Mouse (Mus musculus) MEL (cell line): ENCODE measurements around the gene Pik3r4. TPM values are rescaled to one million over a fixed set of nuclear protein-coding genes. Genes with fewer than 3 reads are reported as not detected.

Experiments used
- DNase-seq: peaks from one replicate; pipeline ENCODE4 v3.0.0; 2011; ENCODE audit warnings: low read depth, low spot score
- H3K27ac ChIP-seq: 2 replicates; pipeline ENCODE4 v1.5.1; 2012; ENCODE audit warnings: low read depth, mild to moderate bottlenecking, control low read depth, low read length, moderate library complexity; ENCODE audit not compliant: control insufficient read depth
- H3K27me3 ChIP-seq, 2 experiments: fragments of 150-350 bp in 1 of 2; sonication (generic) in 1 of 2; 2 replicates each; pipeline ENCODE4 v1.6.1; 2012; ENCODE audit warnings: low read length in 2 of 2, mild to moderate bottlenecking in 2 of 2, improper control_type of control experiment in 1 of 2, moderate library complexity in 1 of 2; ENCODE audit not compliant: insufficient read depth in 2 of 2, control insufficient read depth in 1 of 2
- H3K36me3 ChIP-seq, 2 experiments: 2 replicates each; pipeline ENCODE4 v1.6.1; 2012 to 2014; ENCODE audit warnings: low read length in 2 of 2, improper control_type of control experiment in 1 of 2, inconsistent platforms in 1 of 2, mild to moderate bottlenecking in 1 of 2; ENCODE audit not compliant: insufficient read depth in 2 of 2, control insufficient read depth in 1 of 2
- H3K4me1 ChIP-seq, 2 experiments: fragments of 150-350 bp in 1 of 2; sonication (generic) in 1 of 2; 2 replicates each; pipeline ENCODE4 v1.6.1; 2012; ENCODE audit warnings: low read length in 2 of 2, improper control_type of control experiment in 1 of 2, mild to moderate bottlenecking in 1 of 2; ENCODE audit not compliant: insufficient read depth in 2 of 2, control insufficient read depth in 1 of 2
- H3K4me3 ChIP-seq, 2 experiments: fragments of 150-350 bp in 1 of 2; sonication (generic) in 1 of 2; 2 replicates each; pipeline ENCODE4 v1.5.1; 2012; ENCODE audit warnings: low read depth in 2 of 2, low read length in 2 of 2, mild to moderate bottlenecking in 2 of 2, moderate library complexity in 2 of 2, control low read depth in 1 of 2, improper control_type of control experiment in 1 of 2; ENCODE audit not compliant: control insufficient read depth in 1 of 2, insufficient read depth in 1 of 2
- H3K79me2 ChIP-seq: 2 replicates; pipeline ENCODE4 v1.6.1; 2012; ENCODE audit warnings: mild to moderate bottlenecking, low read length, moderate library complexity; ENCODE audit not compliant: control insufficient read depth, poor library complexity, insufficient read depth
- H3K9ac ChIP-seq: 2 replicates; pipeline ENCODE4 v1.6.1; 2012; ENCODE audit warnings: low read depth, mild to moderate bottlenecking, control low read depth, low read length, moderate library complexity; ENCODE audit not compliant: control insufficient read depth, poor library complexity, severe bottlenecking
- H3K9me3 ChIP-seq: fragments of 150-350 bp; sonication (generic); replicated peaks from 2 replicates; pipeline ENCODE4 v1.6.1; 2012; ENCODE audit warnings: mild to moderate bottlenecking, low read length, improper control_type of control experiment, moderate library complexity; ENCODE audit not compliant: insufficient read depth
- BHLHE40 ChIP-seq: IDR thresholded peaks from 2 replicates; pipeline ENCODE4 v1.6.1; 2012; ENCODE audit warnings: low read depth, mild to moderate bottlenecking, inconsistent platforms, low read length, improper control_type of control experiment, borderline replicate concordance
- CTCF ChIP-seq, 3 experiments: IDR thresholded peaks in 2 of 3; conservative IDR thresholded peaks in 1 of 3; 2 replicates each; pipeline ENCODE4 v1.5.1; 2011 to 2012; ENCODE audit warnings: low read length in 3 of 3, low read depth in 2 of 3, mild to moderate bottlenecking in 2 of 3, improper control_type of control experiment in 1 of 3, inconsistent platforms in 1 of 3, mixed read lengths in 1 of 3, moderate library complexity in 1 of 3; ENCODE audit not compliant: control insufficient read depth in 1 of 3, insufficient read depth in 1 of 3, poor library complexity in 1 of 3, severe bottlenecking in 1 of 3
- E2F4 ChIP-seq: IDR thresholded peaks from 2 replicates; pipeline ENCODE4 v1.6.1; 2011; ENCODE audit warnings: low read depth, low read length, improper control_type of control experiment, borderline replicate concordance
- ELF1 ChIP-seq: IDR thresholded peaks from 2 replicates; pipeline ENCODE4 v1.6.1; 2014; ENCODE audit warnings: low read depth, mild to moderate bottlenecking, inconsistent platforms, low read length, improper control_type of control experiment, moderate library complexity
- ETS1 ChIP-seq: IDR thresholded peaks from 2 replicates; pipeline ENCODE4 v1.6.1; 2012; ENCODE audit warnings: low read depth, mild to moderate bottlenecking, inconsistent platforms, low read length, improper control_type of control experiment, moderate library complexity
- HCFC1 ChIP-seq: IDR thresholded peaks from 2 replicates; pipeline ENCODE4 v1.6.1; 2012; ENCODE audit warnings: low read depth, mild to moderate bottlenecking, inconsistent platforms, low read length, improper control_type of control experiment, moderate library complexity
- MEF2A ChIP-seq: IDR thresholded peaks from 2 replicates; pipeline ENCODE4 v1.6.1; 2014; ENCODE audit warnings: low read depth, mild to moderate bottlenecking, inconsistent platforms, low read length, improper control_type of control experiment; ENCODE audit not compliant: poor library complexity, insufficient replicate concordance, severe bottlenecking; ENCODE audit errors: extremely low read depth
- MYC ChIP-seq: IDR thresholded peaks from 2 replicates; pipeline ENCODE4 v1.6.1; 2011; ENCODE audit warnings: low read depth, mild to moderate bottlenecking, low read length, improper control_type of control experiment, moderate library complexity
- RCOR1 ChIP-seq: IDR thresholded peaks from 2 replicates; pipeline ENCODE4 v1.6.1; 2012; ENCODE audit warnings: low read depth, mild to moderate bottlenecking, inconsistent platforms, low read length, improper control_type of control experiment
- SMC3 ChIP-seq: IDR thresholded peaks from 2 replicates; pipeline ENCODE4 v1.6.1; 2011; ENCODE audit warnings: low read depth, low read length, improper control_type of control experiment
- TAL1 ChIP-seq: IDR thresholded peaks from 2 replicates; pipeline ENCODE4 v1.6.1; 2012; ENCODE audit warnings: mild to moderate bottlenecking, inconsistent platforms, low read length, moderate library complexity, mixed read lengths
- TBP ChIP-seq: IDR thresholded peaks from 2 replicates; pipeline ENCODE4 v1.8.0; 2011; ENCODE audit warnings: low read depth, low read length, improper control_type of control experiment
- TCF12 ChIP-seq: IDR thresholded peaks from 2 replicates; pipeline ENCODE4 v1.6.1; 2014; ENCODE audit warnings: low read depth, mild to moderate bottlenecking, inconsistent platforms, low read length, improper control_type of control experiment, moderate library complexity
- UBTF ChIP-seq: IDR thresholded peaks from 2 replicates; pipeline ENCODE4 v1.6.1; 2012; ENCODE audit warnings: low read depth, mild to moderate bottlenecking, inconsistent platforms, low read length, improper control_type of control experiment, moderate library complexity, borderline replicate concordance; ENCODE audit not compliant: insufficient read depth
- USF1 ChIP-seq: IDR thresholded peaks from 2 replicates; pipeline ENCODE4 v1.6.1; 2014; ENCODE audit warnings: low read depth, mild to moderate bottlenecking, inconsistent platforms, low read length, improper control_type of control experiment, moderate library complexity
- USF2 ChIP-seq, 2 experiments: IDR thresholded peaks; 2 replicates each; pipeline ENCODE4 v1.6.1; 2011 to 2012; ENCODE audit warnings: improper control_type of control experiment in 2 of 2, low read length in 2 of 2, borderline replicate concordance in 1 of 2, inconsistent platforms in 1 of 2, low read depth in 1 of 2, mild to moderate bottlenecking in 1 of 2; ENCODE audit not compliant: insufficient read depth in 1 of 2
- ZNF384 ChIP-seq: IDR thresholded peaks from 2 replicates; pipeline ENCODE4 v1.6.1; 2012; ENCODE audit warnings: low read depth, mild to moderate bottlenecking, inconsistent platforms, low read length, improper control_type of control experiment
- polyA plus RNA-seq, 2 experiments: library from polyadenylated mRNA; stranded (reverse) in 1 of 2; unstranded in 1 of 2; fragments of >175 nt in 1 of 2; fragments of >200 nt in 1 of 2; gene quantifications; 2 replicates each; pipeline versions ENCODE4 v1.2.1 to v1.2.4; 2012; ENCODE audit warnings: low replicate concordance in 2 of 2, low read depth in 1 of 2; ENCODE audit not compliant: insufficient read length in 2 of 2, insufficient read depth in 1 of 2, missing spikeins in 1 of 2
- total RNA-seq: library from RNA; depleted of rRNA; stranded (reverse); fragments of 300-350 nt; gene quantifications from 2 replicates; pipeline ENCODE4 v1.2.3, GENCODE M21; 2012

The Pik3r4 gene
- total and polyA plus RNA-seq, 3 experiments, result 6.6 to 139 (median 22.9) TPM

- H3K27me3 ChIP-seq, result no peaks in the 10 kb centered on the region; a peak in 2 of 4 replicates
- TF ChIP-seq TCF12, result no peak
- TF ChIP-seq TAL1, result no peak
- TF ChIP-seq TBP, result no peak
- TF ChIP-seq MEF2A, result no peak
- no peak for TF ChIP-seq SMC3
- no peak for TF ChIP-seq HCFC1
- no peak for TF ChIP-seq USF1
- no peak for TF ChIP-seq CTCF (IDR thresholded peaks at IDR 0.05 in 2 of 3, conservative IDR thresholded peaks at IDR 0.05 in 1 of 3; ENCODE audit: control insufficient read depth in 1 of 3, insufficient read depth in 1 of 3, low read depth in 2 of 3, low read length in 3 of 3, poor library complexity in 1 of 3, severe bottlenecking in 1 of 3)
- no peak for TF ChIP-seq E2F4
- TF ChIP-seq UBTF, result no peak
- no peak for TF ChIP-seq ELF1
- TF ChIP-seq MYC, result no peak
- no peak for TF ChIP-seq ZNF384
- TF ChIP-seq ETS1, result no peak
- TF ChIP-seq RCOR1, result no peak
- no peak for TF ChIP-seq USF2 (IDR thresholded peaks at IDR 0.05; ENCODE audit: borderline replicate concordance in 1 of 2, insufficient read depth in 1 of 2, low read depth in 1 of 2, low read length in 2 of 2)
- TF ChIP-seq BHLHE40, result no peak
- TF ChIP-seq, all 39 proteins: peak for 0
- no peaks in the 10 kb centered on the region for H3K79me2 ChIP-seq
- H3K9me3 ChIP-seq, result no peaks in the 10 kb centered on the region
- H3K27ac ChIP-seq, result no peak overlapping the region
- no peak for DNase-seq
- no peaks in the 10 kb centered on the region for H3K36me3 ChIP-seq
- H3K4me1 ChIP-seq, result no peaks in the 10 kb centered on the region
- H3K9ac ChIP-seq, result no peak overlapping the region
- H3K4me3 ChIP-seq, result no peak overlapping the region
Measured at GRCm38 (mm10) chr9:105719367-105719766, 76.6 kb downstream of the Pik3r4 start.

DNA sequence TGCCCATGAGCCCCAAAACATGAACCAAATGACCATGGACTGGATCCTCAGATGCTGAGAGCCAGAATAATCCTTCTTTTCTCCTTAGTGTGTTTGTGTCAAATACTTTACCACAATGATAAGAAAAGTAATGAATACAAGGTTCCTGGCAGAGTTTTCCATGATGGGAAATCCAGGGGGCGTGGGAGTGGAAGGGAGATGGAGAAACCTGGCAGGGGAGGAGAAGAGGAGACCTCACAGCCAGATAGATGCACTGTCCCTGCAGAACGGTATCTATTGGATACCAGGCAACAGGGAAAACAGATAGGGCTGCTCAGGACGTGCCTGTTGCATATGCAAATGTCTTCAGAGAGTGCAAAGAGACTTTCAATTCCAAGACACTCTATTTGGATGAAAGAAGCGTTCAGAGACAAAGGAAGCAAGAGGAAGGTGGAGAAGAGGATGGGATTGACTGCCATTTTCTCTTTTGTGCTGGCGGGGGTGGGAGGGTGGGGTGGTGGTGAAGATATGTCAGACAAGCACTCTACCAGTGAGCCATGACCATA, 77.1 kb downstream of the Pik3r4 start:
- no peaks in the 10 kb centered on the region for H3K36me3 ChIP-seq

More for the DNA sequence above, 77.1 kb downstream of the Pik3r4 start:
- TF ChIP-seq HCFC1 (no peak), MYC (no peak)
- Histone ChIP-seq H3K4me3 (no peak overlapping the region), H3K79me2 (no peaks in the 10 kb centered on the region), H3K27ac (no peak overlapping the region), H3K9me3 (no peaks in the 10 kb centered on the region), H3K9ac (no peak overlapping the region), H3K4me1 (no peaks in the 10 kb centered on the region), H3K27me3 (no peaks in the 10 kb centered on the region; a peak in 2 of 4 replicates)
- DNase-seq, result no peak
